Mouse (Mus musculus) heart, postnatal 25 days (tissue): ENCODE results near the gene Trim21. TPM values are rescaled to one million over a fixed set of nuclear protein-coding genes. Genes with fewer than 3 reads are reported as not detected.
A peak's percentile ranks its signal among the peaks of the same experiment; 100 is the strongest.

ENCODE experiments used
- DNase-seq: peaks from one replicate; pipeline ENCODE4 v3.0.0; 2022; ENCODE audit warnings: low spot score
- intact Hi-C: fragments of 180-260 bp; cut with DNase I; formaldehyde crosslinking; loops from one replicate; pipeline ENCODE4 v1.15.1; 2025
- total RNA-seq, 2 experiments: library from RNA; stranded (reverse); gene quantifications; 2 replicates each; pipeline ENCODE4 v1.2.3; 2021

Trim21 gene
- total RNA-seq = 1 to 10 TPM; 5.4 to 5.5 TPM

DNA sequence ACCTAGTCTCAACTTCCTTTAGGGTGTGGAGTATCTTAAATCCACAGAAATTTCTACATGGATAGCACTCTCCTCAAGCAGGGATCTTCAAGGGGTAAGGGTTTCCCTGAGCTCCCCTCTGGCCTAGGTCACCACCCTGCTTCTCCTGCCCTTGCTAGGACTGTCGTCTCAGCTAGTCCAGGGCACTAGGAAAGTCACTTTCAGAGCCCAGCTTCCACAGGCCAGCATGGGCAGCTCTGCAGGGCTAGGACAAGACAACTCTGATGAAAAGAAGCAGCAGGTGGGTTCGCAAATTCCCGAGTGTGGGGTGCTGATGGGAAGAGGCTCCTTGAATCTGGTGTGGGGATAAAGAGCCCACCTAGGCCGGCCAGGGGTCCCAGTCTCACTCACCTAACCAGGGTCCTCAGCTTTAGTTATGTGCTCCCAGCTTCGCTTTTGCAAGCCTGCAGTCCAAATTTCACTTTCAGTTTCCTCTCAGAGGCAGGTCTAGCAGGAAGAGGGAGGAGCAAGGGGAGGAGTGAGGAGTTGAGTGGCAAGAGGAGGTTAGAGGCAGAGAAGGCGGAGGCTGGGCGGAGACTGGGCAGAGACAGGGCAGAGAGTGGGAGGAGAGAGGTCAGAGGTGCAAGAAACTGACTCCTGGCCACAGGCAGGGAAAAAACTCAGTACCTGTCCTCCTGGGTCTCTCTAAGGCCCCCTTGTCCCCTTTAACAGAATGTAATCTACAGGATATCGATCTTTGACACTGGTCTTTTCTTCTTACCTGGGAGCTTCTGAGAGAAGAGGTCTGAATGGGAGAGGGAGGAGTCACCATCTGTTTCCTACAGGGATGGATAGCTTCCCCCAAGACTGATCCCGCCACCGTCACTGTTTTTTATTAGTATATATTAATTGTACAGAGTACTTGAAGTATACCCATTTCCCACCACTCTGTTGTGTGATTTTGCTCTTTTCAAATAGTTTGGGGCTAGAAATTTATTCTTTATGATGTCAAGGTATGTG lies at the start of gene Trim21:
Gene Trim21 (minus strand): TSS at position 488 of the 999 bp plus-strand sequence.
- intact Hi-C loops = no loop called here
- peak; percentile 83 for DNase-seq

DNA sequence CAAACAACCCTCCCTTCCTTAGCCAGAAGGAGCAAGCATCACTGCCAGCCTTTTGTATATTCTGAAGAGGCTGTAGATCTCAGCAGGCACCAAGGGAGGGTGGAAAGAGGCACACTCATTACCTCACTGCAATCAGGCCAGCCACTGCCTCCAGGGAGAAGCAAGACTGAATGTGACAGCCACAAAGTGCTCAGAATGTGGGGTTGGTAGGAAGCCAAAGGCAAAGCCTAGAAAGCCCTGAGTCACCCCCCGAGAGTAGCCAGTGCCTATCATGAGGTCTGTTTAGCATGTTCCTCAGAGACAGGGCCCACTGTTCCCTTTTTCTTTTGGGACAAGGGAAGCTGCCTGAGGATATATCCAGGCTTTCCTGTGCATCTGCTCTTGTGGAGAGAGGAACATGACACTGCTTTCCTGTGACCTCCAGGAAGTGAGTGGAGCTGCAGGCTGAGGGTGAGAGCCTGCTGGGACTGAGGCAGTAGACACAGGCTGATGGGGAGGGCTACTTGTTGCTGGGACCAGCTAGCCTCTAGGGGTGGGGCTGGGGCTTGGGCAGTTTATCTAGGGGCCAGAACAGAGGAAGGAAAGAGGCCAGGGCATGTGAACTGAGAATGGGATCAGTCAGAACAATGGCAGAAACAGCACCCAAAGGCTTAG lies 32.2 kb upstream of the Trim21 start, which contains the start of gene Olfr552:
Gene Olfr552 (plus strand): TSS at position 393 of the 654 bp plus-strand sequence.
- intact Hi-C loops = no loop called here
- no peak for DNase-seq

DNA sequence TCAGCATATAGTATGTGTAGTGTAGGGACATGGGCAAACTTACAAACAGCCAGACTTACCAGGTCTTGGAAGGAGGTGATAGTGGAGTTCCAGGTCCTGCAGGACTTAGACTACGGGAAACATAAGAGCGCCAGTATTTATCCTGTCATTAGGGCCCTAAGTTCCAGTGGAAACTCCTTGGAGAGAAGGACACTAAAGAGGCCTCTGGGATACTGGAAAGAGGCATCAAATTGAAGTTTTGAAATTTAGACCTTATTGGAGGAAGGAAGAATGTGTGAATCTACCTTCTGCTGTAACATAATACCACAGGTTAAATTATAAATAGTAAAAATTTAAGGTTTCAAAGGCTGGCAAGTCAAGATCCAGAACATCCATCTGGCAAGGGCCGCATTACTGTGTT lies 26.5 kb upstream of the Trim21 start, which contains the start of gene Olfr551:
Gene Olfr551 (minus strand): TSS at position 101 of the 400 bp plus-strand sequence.
- DNase-seq = no peak
- intact Hi-C loops = no loop called here

DNA sequence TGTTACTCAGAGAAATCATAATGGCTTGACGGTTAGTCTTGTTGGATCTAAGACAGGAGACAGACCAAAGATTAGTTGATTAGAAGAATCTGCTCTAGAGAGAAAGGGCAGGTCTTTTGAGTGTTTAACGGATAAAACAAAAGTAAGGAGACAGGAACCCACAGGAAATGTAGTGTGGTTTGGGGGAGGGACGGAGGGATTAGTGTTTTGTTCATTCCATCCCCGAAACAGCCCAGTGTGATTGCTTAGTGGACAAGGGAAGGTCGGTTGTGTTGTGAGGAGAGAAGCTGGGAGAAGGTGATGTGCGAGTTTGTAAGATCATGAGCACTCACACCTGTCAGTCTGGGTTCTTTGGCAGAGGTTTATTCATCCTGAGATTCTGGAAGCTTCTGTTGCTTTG lies 10.7 kb upstream of the Trim21 start:
- no peak for DNase-seq
- intact Hi-C loops = no loop called here

DNA sequence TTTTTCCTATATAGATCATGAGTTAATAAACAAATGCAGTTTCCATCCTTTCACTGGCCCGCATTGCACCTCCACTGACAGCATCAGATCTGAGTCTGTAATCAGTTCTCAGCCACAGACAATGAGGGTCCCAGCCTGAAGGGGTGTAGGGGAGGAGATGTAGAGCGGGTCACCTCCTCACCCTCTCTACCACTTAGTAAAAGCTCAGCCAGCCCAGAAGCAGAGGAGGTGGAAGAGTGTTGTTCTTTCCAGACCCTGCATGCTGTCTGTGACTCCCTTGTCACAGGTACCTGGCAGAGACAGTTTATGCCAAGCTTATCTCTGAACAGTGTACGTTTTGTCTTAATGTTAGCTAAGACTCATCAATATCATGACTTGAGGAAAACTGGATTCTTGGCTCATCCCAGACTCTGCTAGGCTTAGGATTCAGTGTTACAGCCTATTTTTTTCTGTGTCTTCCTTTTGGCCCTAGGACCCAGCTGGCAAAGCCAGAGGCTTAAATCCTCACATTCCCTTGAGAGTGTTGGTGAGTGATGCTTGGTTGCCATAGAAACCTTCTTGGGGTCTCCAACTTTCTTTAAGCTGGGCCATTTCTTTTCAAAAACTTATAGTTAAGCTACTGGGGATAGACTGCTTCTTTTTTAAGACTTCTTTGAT lies 8.0 kb upstream of the Trim21 start:
- intact Hi-C loops = no loop called here
- DNase-seq = no peak

DNA sequence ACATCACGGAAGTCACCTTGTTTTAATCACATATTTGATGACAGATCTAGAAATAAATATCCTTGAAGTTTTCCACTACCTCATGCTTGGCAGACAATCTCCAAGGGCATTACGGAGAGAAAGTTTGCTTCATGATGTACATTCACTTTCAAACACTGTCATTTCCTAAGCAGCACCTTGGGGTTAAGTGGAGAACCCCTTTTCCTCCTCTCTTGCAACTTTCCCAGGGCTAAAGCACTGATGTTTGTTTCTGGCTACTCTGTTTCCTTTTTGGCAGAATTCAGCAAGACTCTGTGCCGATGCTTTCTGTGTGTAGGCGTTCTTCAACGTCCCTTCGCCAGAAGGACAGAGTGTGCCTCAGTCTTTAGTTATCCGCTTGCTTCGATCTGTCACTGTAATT lies 5.9 kb upstream of the Trim21 start, which contains the start of gene Olfr550:
Gene Olfr550 (plus strand): TSS at position 301 of the 400 bp plus-strand sequence.
- no peak for DNase-seq
- intact Hi-C loops = no loop called here

DNA sequence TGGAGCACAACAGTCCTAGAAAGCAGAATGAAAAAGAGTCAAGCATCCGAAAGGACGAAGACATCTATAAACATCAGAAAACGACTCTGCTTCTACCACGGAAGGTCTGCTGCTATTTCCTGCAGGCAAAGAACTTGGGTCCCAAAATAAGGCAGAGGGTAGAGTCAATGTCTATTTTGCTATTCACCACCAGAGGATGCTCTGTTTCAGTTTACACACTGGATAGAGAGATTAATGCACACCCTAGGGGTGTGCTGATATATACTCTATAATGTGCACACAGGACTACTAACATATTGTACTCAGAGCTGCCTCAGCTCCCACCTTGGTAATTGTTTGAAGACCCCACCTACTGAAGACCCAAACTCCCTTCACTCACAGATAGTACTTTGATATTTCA lies 933 bp upstream of the Trim21 start:
- intact Hi-C loops = no loop called here

DNA sequence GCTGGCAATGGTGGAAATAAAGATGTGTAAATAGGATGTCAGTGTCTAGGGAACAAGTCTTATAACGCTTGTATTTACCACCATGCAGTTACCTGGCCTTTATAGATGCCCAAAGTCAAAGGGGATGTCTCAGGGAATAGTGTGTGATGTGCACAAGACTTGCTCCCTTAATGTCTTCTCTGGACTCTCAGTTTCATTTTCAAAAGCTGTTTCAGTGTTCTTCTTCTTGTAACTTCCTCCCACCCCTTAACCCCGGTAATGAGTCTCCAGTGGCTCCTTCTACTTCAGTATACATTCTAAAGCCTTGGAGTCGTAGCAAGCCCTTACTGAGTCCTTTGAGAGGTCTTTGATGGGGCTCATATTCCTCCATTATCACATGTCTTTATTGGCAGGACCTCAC lies 12.0 kb downstream of the Trim21 start:
- no peak for DNase-seq
- intact Hi-C loops = no loop called here

More for the DNA sequence above, 933 bp upstream of the Trim21 start:
- DNase-seq = no peak

DNA sequence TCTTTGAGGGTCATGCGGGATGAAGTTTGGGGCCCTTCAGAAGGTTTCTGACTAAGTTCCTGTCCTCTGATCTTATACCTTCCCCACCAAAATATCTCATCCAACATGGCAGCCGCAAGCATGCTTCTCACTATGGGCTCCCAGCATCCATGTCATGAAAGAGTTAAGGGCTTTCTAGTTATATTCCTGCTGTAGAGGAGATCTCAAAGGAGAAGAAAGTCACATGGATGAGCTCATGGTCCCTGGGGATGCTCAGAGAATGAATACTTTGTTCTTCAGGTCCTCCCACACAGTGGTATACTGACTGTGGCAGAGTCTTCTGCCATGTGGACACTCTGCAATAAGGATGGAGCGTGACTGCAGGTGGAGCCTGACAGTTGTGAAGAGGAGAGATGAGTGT lies 15.7 kb downstream of the Trim21 start, which contains the start of gene Olfr549:
Gene Olfr549 (plus strand): TSS at position 301 of the 400 bp plus-strand sequence.
- intact Hi-C loops = no loop called here
- DNase-seq = no peak

DNA sequence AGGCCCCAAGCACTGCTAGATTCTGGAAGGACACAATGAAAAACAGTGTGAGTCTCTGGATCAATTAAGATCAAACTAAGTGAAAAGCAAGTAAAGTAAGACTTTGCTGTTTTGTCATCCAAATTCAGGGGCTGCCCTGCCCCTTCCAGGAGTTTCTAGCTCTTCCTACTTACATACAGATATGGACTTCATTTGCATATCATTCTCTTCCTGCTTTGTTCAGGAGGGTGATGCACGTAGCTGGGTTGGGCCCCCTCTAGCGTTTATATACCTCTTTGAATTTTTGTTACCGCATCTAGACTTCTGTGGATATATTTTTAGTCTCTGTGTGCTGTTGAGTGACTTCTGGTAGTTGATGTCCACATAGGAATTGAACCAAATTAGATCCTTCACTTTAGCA lies 24.0 kb downstream of the Trim21 start:
- no peak for DNase-seq
- intact Hi-C loops = no loop called here

DNA sequence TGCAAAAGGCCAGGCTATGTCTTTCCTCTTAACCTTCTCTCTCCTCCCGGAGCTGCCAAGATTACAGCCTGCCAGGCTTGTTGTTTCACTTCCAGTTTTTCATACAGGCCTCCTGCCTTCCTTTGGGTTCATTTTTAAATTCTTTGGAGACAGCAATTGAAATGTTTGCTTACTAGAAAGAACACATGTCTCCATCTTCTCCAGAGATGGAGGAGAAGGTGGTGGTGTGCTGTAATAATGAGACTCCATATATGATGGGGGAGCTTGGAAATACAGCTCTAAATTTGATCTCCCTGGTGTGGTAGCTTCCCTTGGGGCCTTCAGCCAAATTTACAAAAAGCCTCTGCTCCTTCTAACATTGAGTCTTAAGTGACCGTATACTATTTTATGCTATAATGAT lies 24.7 kb downstream of the Trim21 start, which contains the start of gene Olfr548-ps1:
Gene Olfr548-ps1 (plus strand): TSS at position 301 of the 400 bp plus-strand sequence.
- intact Hi-C loops = no loop called here
- no peak for DNase-seq

DNA sequence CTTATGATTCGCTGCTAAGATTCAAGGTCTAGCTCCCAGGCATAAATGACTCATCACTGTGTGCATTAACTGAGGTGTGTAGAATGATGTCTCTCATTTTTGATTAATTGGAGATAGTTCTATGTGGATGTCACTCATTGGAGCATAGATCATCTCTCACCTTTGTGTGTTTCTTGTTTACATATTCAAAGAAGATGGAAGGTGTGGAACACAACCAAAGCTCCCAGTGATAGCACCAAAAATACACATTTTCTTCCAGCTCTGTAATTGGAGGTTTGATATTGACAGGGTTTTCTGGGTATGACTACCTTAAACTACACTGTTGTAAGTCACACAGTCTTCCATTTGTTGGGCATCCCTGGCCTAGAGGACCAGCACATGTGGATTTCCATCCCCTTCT lies 30.8 kb downstream of the Trim21 start, which contains the start of gene Olfr547:
Gene Olfr547 (plus strand): TSS at position 301 of the 400 bp plus-strand sequence.
- no peak for DNase-seq
- intact Hi-C loops = no loop called here

DNA sequence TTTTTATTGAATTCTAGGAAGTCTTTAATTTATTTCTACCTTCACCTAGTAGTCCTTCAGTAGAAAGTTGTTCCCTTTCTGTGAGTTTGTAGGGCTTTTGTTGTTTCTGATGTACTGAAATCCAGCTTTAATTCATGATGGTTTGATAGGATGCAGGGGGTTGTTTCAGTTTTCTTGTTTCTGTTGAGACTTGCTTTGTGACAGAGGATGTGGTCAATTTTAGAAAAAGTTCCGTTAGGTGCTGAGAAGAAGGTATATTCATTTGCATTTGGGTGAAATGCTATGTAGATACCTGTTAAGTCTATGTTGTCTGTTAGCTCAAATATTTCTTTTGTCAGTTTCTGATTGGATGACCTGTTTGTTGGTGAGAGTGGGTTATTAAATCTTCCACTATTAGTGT lies 36.2 kb downstream of the Trim21 start:
- DNase-seq = no peak
- intact Hi-C loops = no loop called here

DNA sequence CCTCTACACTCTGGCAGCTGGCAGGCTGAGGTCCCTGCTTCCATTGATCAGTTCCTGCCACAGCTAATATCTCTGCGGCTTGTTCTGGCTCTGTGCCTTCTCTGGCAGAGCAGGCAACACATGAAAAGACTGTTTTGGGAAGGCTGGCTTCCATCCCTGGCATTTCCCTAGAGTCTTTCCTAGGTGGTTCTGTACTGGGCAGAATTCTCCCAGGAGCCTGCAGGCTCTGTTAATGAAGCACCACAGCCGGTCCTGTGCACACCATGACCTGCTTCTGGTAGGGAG lies 48.3 kb downstream of the Trim21 start:
- intact Hi-C loops = no loop called here
- DNase-seq = no peak

DNA sequence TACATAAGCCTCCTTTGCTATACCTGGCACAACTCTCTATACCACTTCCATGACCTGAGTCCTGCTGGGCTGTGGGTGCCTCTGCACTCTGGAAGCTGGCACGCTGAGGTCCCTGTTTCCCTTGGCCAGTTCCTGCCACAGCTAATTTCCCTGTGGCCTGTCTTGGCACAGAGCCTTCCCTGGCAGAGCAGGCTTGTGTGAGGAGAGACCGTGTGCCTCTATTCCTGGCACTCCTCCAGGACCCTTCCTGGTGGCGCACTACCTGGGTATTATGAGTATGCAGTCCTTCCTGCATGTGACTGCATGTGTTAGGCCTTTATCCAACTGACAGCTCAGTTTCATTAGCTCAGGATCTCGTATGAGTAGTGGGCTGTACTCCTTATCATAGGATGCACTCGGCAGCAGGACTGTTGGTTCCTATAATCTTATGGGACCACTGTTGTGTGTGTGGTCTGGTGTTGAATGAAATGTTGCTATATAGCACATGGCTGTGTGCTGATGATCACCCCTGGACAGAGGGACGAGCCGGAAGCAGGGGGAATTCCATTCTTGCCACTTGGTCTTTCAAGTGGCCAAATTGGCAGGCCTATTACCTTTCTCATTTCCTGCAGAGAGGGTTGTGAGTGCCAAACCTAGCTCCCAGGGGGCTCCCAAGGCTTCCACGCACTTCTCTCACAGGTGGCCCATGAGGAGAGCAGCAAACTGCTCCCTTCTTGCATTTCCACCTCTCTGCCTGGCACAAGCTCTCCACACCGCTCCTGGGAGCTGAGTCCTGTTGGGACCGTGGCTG lies 48.8 kb downstream of the Trim21 start:
- intact Hi-C loops = no loop called here
- no peak for DNase-seq

DNA sequence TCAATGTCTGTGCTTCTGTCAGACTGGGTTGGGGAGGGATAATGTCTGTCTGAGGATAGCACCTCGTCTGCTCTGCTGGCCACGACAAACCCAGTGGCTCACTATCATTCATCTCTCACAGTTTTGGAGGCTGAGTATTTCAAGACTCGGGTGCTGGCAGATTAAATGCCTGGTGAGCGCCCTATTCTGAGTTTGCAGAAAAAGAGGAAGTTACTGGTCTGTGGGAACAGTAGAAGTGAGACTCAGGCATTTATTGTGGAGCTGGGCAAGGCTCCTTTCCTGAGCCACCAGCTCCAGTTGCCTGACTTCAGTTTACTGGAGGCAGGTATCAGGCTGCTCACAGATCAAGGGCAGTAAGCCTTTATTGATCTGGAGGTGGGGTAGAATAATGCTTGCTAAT lies 51.1 kb downstream of the Trim21 start:
- intact Hi-C loops = loop anchor here (5.0 kb wide), 1 partner anchor 238 kb away; no protein-coding TSS in a partner anchor
- DNase-seq = no peak

DNA sequence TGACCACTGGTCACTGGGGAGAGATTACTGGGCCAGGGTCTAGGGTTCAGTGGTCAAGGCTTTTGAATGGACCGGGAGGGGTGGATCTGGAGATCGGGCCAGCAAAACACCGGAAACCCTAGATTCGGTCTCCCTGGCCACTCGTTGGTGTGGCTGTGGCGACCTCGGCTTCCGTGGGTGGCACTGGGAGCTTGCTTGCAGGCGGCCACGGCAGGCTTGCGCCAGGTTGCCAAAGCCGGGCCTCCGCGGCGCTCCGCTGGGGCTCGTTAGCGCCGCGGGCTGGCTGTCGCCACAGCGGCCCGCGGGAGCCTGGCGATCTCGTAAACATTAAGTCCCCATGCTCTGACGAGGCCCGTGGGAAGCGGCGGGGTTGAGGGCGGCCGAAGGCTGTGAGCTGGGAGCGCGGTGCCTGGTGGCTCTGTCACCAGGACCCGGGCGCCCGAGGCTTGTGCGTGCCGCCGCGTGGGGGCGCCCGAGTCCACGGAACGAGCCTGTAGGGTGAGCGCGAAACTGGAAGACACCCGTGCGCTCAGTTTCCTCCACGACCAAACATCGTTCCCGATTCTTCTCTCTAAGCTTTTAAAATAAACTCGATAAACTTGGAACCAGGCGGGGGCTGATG lies 52.4 kb downstream of the Trim21 start:
- intact Hi-C loops = loop anchor here (1.0 to 5.0 kb wide), 3 partner anchors 124 to 406 kb away; no protein-coding TSS in a partner anchor
- peak; percentile 58 for DNase-seq

DNA sequence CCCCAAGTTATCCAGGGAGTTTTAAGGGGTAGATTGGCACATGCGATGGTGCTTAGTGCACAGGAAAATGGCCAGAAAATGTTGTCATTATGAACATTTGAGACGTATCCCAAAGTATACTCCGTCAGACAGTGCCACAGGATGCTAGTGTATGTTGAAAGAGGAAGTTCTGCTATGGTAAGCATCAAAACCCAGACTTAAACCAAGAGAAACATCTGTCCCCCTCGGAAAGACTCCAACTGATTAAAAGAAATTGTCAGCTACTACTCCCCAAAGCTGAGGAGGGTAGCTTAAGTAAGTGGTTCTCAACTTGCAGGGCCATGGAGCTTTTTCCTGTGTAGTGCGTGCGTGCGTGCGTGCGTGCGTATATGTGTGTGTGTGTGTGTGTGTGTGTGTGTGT lies 53.4 kb downstream of the Trim21 start:
- intact Hi-C loops = loop anchor here (2.0 to 5.0 kb wide), 2 partner anchors 125 to 240 kb away; no protein-coding TSS in a partner anchor
- DNase-seq = no peak

DNA sequence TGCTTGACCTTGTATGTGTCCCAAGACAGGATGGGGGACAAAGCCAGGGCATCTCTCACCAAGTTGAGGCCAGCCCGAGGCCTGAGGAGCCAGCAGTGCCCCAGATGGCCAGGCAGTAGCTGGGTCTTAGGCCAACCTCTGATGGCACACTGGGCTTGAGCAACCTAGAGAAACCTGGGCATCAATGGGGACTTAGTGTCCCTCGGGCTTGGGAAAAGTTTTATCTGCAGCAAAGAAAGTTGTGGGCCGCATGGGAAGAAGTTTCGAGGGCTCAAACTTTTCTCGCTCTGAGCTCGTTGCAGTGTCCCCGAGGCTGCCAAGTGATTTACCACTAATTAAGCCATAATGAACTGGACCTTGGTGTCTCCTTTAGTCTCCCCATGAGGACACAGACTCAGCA lies 55.6 kb downstream of the Trim21 start:
- intact Hi-C loops = loop anchor here (5.0 kb wide), 3 partner anchors 243 to 1433 kb away; partner anchors contain the start of gene Olfr633
- DNase-seq = no peak
